Mouse (Mus musculus) small intestine, adult 2 months (tissue): ENCODE results near the gene Amer3.

ENCODE experiments used
- CTCF ChIP-seq: fragments of 200-500 bp; IDR thresholded peaks from 2 replicates; pipeline ENCODE4 v1.5.1; 2012; ENCODE audit warnings: low read depth, mild to moderate bottlenecking, control low read depth, inconsistent platforms, low read length, moderate library complexity, mixed read lengths; ENCODE audit not compliant: insufficient replicate concordance, insufficient read length; ENCODE audit errors: extremely low read depth
- POLR2A ChIP-seq: fragments of 200-500 bp; IDR thresholded peaks from 2 replicates; pipeline ENCODE4 v1.6.1; 2012; ENCODE audit warnings: low read depth, mild to moderate bottlenecking, control low read depth, inconsistent platforms, low read length, moderate library complexity

- TF ChIP-seq POLR2A = no peak
- TF ChIP-seq CTCF = no peak
Measured at GRCm38 (mm10) chr1:34601323-34602047, 22.0 kb downstream of the Amer3 start.
